Mouse (Mus musculus): ENCODE results near the gene Gm28079. TPM values are rescaled to one million over a fixed set of nuclear protein-coding genes. Genes with fewer than 3 reads are reported as not detected.
"Not testable (repeated sequence)": the region's sequence is repeated elsewhere in the genome, so short reads cannot be mapped to it uniquely, and the experiment has no call there.

The Gm28079 gene
- total RNA-seq (2015) = not detected in 2 replicates
- total RNA-seq (2017) = not detected in 2 replicates

DNA sequence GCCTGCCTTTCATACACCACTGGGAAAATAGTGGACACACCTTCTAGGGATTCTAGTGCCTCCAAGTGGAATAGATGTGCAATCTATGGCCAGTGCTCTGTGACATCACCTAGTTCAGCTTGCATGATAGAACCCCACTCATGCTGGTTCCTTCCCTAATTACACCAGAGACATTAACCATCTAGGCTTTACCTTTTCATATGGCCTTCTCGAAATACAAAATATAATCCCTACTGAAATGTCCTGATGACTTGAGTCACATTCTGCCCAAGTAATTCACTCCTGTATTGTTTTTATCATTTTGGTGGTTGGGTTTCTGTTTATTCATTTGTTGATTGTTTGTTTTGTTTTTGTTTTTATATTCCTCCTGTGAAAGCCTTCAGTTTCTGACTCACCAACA lies at the start of gene Gm28079:
TSS of gene Gm28079 (minus strand) at position 101 of the 400 bp plus-strand sequence.
- not testable (repeated sequence) for ATAC-seq (ENCODE audit: poor library complexity, severe bottlenecking)
